Mouse (Mus musculus) testis, adult 2 months (tissue): Measurements from ENCODE around the gene Ffar3.

ENCODE experiments used
- CTCF ChIP-seq: fragments of 200-500 bp; IDR thresholded peaks from 2 replicates; pipeline ENCODE4 v1.5.1; 2012; ENCODE audit warnings: low read depth, mild to moderate bottlenecking, inconsistent platforms, low read length, moderate library complexity; ENCODE audit not compliant: control insufficient read depth, insufficient read depth, insufficient replicate concordance
- POLR2A ChIP-seq: fragments of 200-500 bp; IDR thresholded peaks from 2 replicates; pipeline ENCODE4 v1.6.1; 2012; ENCODE audit warnings: low read depth, mild to moderate bottlenecking, inconsistent platforms, low read length, moderate library complexity; ENCODE audit not compliant: control insufficient read depth

DNA sequence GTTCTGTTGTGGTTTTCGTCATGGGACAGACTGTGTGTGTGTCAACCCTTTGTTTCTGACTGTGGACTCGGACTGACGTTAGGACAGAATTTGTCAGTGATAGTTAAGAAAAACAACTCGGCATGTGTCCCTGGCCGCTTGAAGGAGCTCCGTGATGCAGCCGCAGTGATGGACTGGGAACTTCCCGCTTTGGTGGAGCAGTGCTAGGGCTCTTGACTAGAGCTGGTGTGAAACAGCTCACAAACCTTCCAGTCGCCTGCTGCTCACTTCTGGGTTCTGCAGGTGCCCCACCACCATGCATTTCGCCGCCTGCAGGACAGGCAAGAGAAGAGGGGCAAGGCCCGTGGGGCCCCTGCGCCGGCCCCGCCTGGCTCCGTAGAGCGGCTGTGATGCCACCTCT lies 23.7 kb downstream of the Ffar3 start:
- no peak for TF ChIP-seq POLR2A
- no peak for TF ChIP-seq CTCF
